Mouse (Mus musculus) kidney, adult 11 months (tissue): ENCODE measurements at regions not wholly inside any gene's neighbourhood (a gene's known extent, or its start where the extent isn't known, plus 50 kb on each side); places are given as distances from the start of the nearest gene placed in this dataset.
A peak's percentile ranks its signal among the peaks of the same experiment; 100 is the strongest.

Experiments
- DNase-seq: peaks from one replicate; pipeline ENCODE4 v3.0.0; 2022

GRCm38 (mm10) chr17:87202958-87203720 is 62.6 kb downstream of the Mcfd2 start:
- DNase-seq: no peak

GRCm38 (mm10) chr17:87202490-87202889 is 63.2 kb downstream of the Mcfd2 start:
- peak; percentile 89 for DNase-seq

- DNase-seq: peak; percentile 72
Observed at GRCm38 (mm10) chr17:87200721-87201242, 65.0 kb downstream of the Mcfd2 start.

- DNase-seq: no peak
Observed at GRCm38 (mm10) chr17:87200134-87200533, 65.6 kb downstream of the Mcfd2 start.

GRCm38 (mm10) chr17:87199134-87199533 is 66.6 kb downstream of the Mcfd2 start:
- DNase-seq: no peak

GRCm38 (mm10) chr17:87197434-87197833 is 68.3 kb downstream of the Mcfd2 start:
- no peak for DNase-seq

GRCm38 (mm10) chr17:87194639-87195038 is 71.1 kb downstream of the Mcfd2 start:
- DNase-seq: no peak

GRCm38 (mm10) chr17:87193482-87193881 is 72.3 kb downstream of the Mcfd2 start:
- DNase-seq: no peak

GRCm38 (mm10) chr17:87189670-87190069 is 76.1 kb downstream of the Mcfd2 start:
- DNase-seq: no peak
